Mouse (Mus musculus) adrenal gland, adult 18-20 months (tissue): Measurements from ENCODE around the gene Pom121l2. TPM values are rescaled to one million over a fixed set of nuclear protein-coding genes. Genes with fewer than 3 reads are reported as not detected.

Source experiments
- microRNA-seq, 2 experiments: library from miRNA; unstranded; fragments of <30 nt; microRNA quantifications; one replicate each; pipeline ENCODE4 v1.2.0; 2021; ENCODE audit warnings: borderline number of aligned reads in 2 of 2
- total RNA-seq, 2 experiments: library from RNA; stranded (reverse); gene quantifications; 1 replicate in 1 of 2; 2 replicates in 1 of 2; pipeline ENCODE4 v1.2.3; 2021

Pom121l2 gene
- total RNA-seq, 2 experiments from 2014 or later = not detected

Small RNA genes within 50 kb of the gene (microRNA-seq; reads per million reads assigned to microRNA genes)
- 0 reads per million in 2 experiments for gene Gm44390

Other genes with a start within 250 kb of the Pom121l2 start
- 1 to 10 TPM; 5.4 TPM for gene Hist1h4j, start 246.1 kb upstream of the Pom121l2 start, total RNA-seq
- gene Hist1h4k, start 230.7 kb upstream of the Pom121l2 start, total RNA-seq = 10 to 100 TPM; 76.7 to 88.9 TPM
- gene Hist1h2ak, start 227.4 kb upstream of the Pom121l2 start, total RNA-seq = 1 to 10 TPM; 7.9 to 8.1 TPM
- 10 to 100 TPM; 11.4 to 15.3 TPM for gene Hist1h2bn, start 227.1 kb upstream of the Pom121l2 start, total RNA-seq
- gene Hist1h1b, start 200.6 kb upstream of the Pom121l2 start, total RNA-seq = 10 to 100 TPM in 1 of 2 experiments, 1 to 10 TPM in 1; 8.8 to 12.2 TPM
- gene Hist1h3i, start 197.8 kb upstream of the Pom121l2 start, total RNA-seq = 10 to 100 TPM; 21.8 to 29.9 TPM
- 1 to 10 TPM; 2.5 to 4.4 TPM for gene Hist1h2an, start 194.0 kb upstream of the Pom121l2 start, total RNA-seq
- gene Hist1h2bp, start 193.7 kb upstream of the Pom121l2 start, total RNA-seq = 1 to 10 TPM; 5.8 to 8.9 TPM
- 10 to 100 TPM; 45.1 to 68.5 TPM for gene Hist1h2bq, start 171.0 kb upstream of the Pom121l2 start, total RNA-seq
- gene Hist1h2ao, start 170.7 kb upstream of the Pom121l2 start, total RNA-seq = 10 to 100 TPM in 1 of 2 experiments, 1 to 10 TPM in 1; 3.6 to 44.2 TPM
- gene Hist1h4m, start 169.4 kb upstream of the Pom121l2 start, total RNA-seq = 100 to 1,000 TPM; 185 to 195 TPM
- 10 to 100 TPM; 33.0 to 84.6 TPM for gene Hist1h4n, start 149.0 kb upstream of the Pom121l2 start, total RNA-seq
- 10 to 100 TPM in 1 of 2 experiments, 1 to 10 TPM in 1; 8.6 to 29.1 TPM for gene Hist1h2ap, start 147.7 kb upstream of the Pom121l2 start, total RNA-seq
- 10 to 100 TPM; 43.9 to 68.8 TPM for gene Hist1h2br, start 147.5 kb upstream of the Pom121l2 start, total RNA-seq
- 1 to 10 TPM in 1 of 2 experiments, under 1 TPM in 1; 0.80 to 1.5 TPM for gene Zfp184, start 36.1 kb upstream of the Pom121l2 start, total RNA-seq
- under 1 TPM in 1 of 2 experiments, not detected in 1; 0.96 TPM for gene Prss16, start 28.5 kb downstream of the Pom121l2 start, total RNA-seq
- 10 to 100 TPM in 1 of 2 experiments, not detected in 1; 16.5 TPM for gene Hist1h2ah, start 54.4 kb downstream of the Pom121l2 start, total RNA-seq
- gene Hist1h2bk, start 54.7 kb downstream of the Pom121l2 start, total RNA-seq = 10 to 100 TPM; 18.0 to 23.9 TPM
- 10 to 100 TPM; 40.1 to 68.2 TPM for gene Hist1h4i, start 60.2 kb downstream of the Pom121l2 start, total RNA-seq
- 10 to 100 TPM; 11.9 to 12.2 TPM for gene Hist1h2ag, start 61.8 kb downstream of the Pom121l2 start, total RNA-seq
- 10 to 100 TPM in 1 of 2 experiments, 1 to 10 TPM in 1; 8.0 to 15.6 TPM for gene Hist1h2bj, start 62.0 kb downstream of the Pom121l2 start, total RNA-seq
- gene Vmn1r188, start 103.2 kb downstream of the Pom121l2 start, total RNA-seq = not detected
- not detected for gene Vmn1r189, start 124.6 kb downstream of the Pom121l2 start, total RNA-seq
- not detected for gene Vmn1r191, start 202.8 kb downstream of the Pom121l2 start, total RNA-seq
- not detected for gene Vmn1r192, start 209.9 kb downstream of the Pom121l2 start, total RNA-seq
- gene Vmn1r193, start 242.0 kb downstream of the Pom121l2 start, total RNA-seq = not detected